Mouse (Mus musculus): ENCODE results near the gene Frmpd4.

DNA sequence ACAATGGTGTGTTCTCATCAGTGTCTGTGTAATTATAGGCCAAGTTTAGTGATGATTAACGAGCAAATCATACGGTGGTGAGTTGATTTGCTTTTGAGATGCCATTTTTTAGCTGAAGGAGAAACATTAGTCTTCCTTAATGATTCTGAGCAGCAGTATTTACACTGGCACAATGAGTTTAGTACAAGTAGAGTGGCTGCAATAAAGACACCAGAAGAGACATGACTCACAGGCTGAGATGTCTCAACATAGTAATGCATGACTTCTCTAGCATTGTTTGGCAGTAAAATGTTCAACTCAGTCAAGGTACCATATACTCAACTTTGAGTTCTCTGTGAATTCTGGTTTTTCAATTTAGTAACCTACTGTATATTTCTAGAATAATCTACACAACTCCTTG, 1058.6 kb downstream of the Frmpd4 start:
- TF ChIP-seq TAL1 (IDR thresholded peaks at IDR 0.05; ENCODE audit: low read length) (no peak), GATA1 (IDR thresholded peaks at IDR 0.05; ENCODE audit: low read length) (no peak)

Data from erythroblast, embryonic 14.5 days (primary cell).